Mouse (Mus musculus) erythroid progenitor cell, adult 5-6 weeks (primary cell): ENCODE measurements around the gene Blvra. TPM values are rescaled to one million over a fixed set of nuclear protein-coding genes. Genes with fewer than 3 reads are reported as not detected.
A peak's percentile ranks its signal among the peaks of the same experiment; 100 is the strongest.
"Not testable (repeated sequence)": the region's sequence is repeated elsewhere in the genome, so short reads cannot be mapped to it uniquely, and the experiment has no call there.

Experiments
- ATAC-seq: replicated peaks from 2 replicates; pipeline ENCODE4 v1.8.0; 2016; ENCODE audit warnings: moderate number of reproducible peaks, mild to moderate bottlenecking, moderate TSS enrichment, inconsistent platforms; ENCODE audit not compliant: poor library complexity, low FRiP score, severe bottlenecking
- total RNA-seq, 2 experiments: library from RNA; stranded (forward) in 1 of 2; stranded (reverse) in 1 of 2; fragments of 150-400 nt in 1 of 2; fragments of 186-747, 209-891 nt in 1 of 2; gene quantifications; 2 replicates each; pipeline versions ENCODE4 v1.2.3 to v1.2.4; 2015 to 2017; ENCODE audit warnings: low replicate concordance in 2 of 2

Blvra gene
- total RNA-seq, 2 experiments from 2014 or later: 29.5 to 36.9 TPM

GRCm38 (mm10) chr2:127133621-127134461 lies 63.4 kb downstream of the Blvra start, which contains the start of gene Ncaph:
TSS of gene Ncaph (minus strand) at chr2:127133954.
- ATAC-seq: peak; percentile 88

- not testable (repeated sequence) for ATAC-seq
These were observed 64.8 kb downstream of the Blvra start for GRCm38 (mm10) chr2:127135255-127135654.

DNA sequence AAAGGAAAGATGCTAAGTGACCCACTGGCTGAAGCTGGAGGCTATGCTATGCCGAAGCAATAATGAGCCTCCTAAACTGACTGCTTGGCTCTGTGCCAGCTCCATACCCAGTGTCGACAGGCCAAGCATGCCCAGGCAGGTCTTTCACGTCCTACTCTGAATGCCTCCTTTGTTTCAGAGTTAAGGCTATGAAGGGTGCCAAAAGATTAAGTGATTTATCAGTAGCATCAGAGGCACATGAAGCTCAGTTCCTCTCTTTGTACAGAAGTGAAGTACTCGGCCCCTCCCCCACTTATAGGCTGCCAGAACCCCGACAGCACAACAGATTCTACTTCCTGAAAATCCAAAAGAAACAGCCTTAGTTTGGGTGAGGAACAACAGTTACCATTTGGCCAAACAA lies 66.5 kb downstream of the Blvra start:
- no peak for ATAC-seq

GRCm38 (mm10) chr2:127137838-127138420 lies 67.5 kb downstream of the Blvra start:
- no peak for ATAC-seq

- ATAC-seq: no peak
These were observed 68.0 kb downstream of the Blvra start for GRCm38 (mm10) chr2:127138449-127138848.

GRCm38 (mm10) chr2:127139094-127139493 lies 68.6 kb downstream of the Blvra start:
- ATAC-seq: no peak

DNA sequence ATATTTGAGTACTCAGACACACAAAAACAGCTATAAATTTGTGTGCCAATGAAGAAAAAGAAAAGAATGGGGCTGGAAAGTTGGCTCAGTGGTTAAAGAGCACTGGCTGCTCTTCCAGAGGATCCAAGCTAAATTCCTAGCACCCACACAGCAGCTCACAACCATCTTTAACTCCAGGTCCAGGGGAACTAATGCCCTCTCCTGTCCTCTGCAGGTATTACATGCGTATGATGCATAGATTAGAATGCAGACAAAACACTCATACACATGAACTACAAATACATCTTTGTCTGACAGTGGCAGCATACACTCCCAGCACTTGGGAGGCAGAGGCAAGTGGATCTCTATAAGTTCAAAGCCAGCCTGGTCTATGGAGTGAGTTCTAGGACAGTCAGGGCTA lies 69.1 kb downstream of the Blvra start:
- no peak for ATAC-seq

- ATAC-seq: no peak
These were observed 69.5 kb downstream of the Blvra start for GRCm38 (mm10) chr2:127140011-127140410.

DNA sequence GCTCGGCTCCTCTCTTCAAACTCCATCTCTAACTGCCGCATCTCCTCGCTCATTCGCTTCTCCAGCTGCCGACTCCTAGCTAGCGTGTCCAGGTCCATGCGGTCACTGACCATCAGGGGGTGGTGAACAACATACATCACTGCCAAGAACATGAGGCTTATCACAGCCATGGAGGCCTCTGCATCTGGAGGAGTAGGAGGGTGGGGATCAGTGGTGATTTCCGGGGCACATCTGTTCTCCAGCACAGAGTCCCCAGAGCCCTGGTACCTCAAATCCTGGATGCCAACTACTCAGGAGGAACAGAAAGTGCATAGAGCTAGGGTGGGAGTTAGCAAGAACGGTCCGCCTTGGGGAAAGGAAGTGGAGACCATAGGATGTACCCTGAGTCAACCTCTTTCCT lies 71.6 kb downstream of the Blvra start:
- no peak for ATAC-seq

- ATAC-seq: 0 out of 2 replicates have a peak, but pooled peaks have one; percentile 5
These were observed 72.2 kb downstream of the Blvra start for GRCm38 (mm10) chr2:127142577-127143157.

GRCm38 (mm10) chr2:127143158-127144063 lies 72.9 kb downstream of the Blvra start, which contains the start of gene Itpripl1:
TSS of gene Itpripl1 (minus strand) at chr2:127143442.
- ATAC-seq: peak; percentile 97

- no peak for ATAC-seq
These were observed 75.2 kb downstream of the Blvra start for GRCm38 (mm10) chr2:127145699-127146098.

Other genes starting within 250 kb of the Blvra start
- 72.9 and 85.1 TPM in 2 replicates for gene Trpm7, start 194.4 kb upstream of the Blvra start, total RNA-seq (2015; ENCODE audit: low replicate concordance)
- 76.2 and 92.4 TPM in 2 replicates for gene Trpm7, start 194.4 kb upstream of the Blvra start, total RNA-seq (2017; ENCODE audit: low replicate concordance)
- 22.3 and 36.9 TPM in 2 replicates for gene Sppl2a, start 137.4 kb upstream of the Blvra start, total RNA-seq (2015; ENCODE audit: low replicate concordance)
- 26.3 and 26.4 TPM in 2 replicates for gene Sppl2a, start 137.4 kb upstream of the Blvra start, total RNA-seq (2017; ENCODE audit: low replicate concordance)
- 6.7 and 7.6 TPM in 2 replicates for gene Ap4e1, start 61.9 kb upstream of the Blvra start, total RNA-seq (2015; ENCODE audit: low replicate concordance)
- gene Ap4e1, start 61.9 kb upstream of the Blvra start, total RNA-seq (2017; ENCODE audit: low replicate concordance): 9.2 and 17.2 TPM in 2 replicates
- 160 and 195 TPM in 2 replicates for gene Ncaph, start 63.3 kb downstream of the Blvra start, total RNA-seq (2015; ENCODE audit: low replicate concordance)
- gene Ncaph, start 63.3 kb downstream of the Blvra start, total RNA-seq (2017; ENCODE audit: low replicate concordance): 202 and 244 TPM in 2 replicates
- 8.0 and 10.8 TPM in 2 replicates for gene Itpripl1, start 72.8 kb downstream of the Blvra start, total RNA-seq (2015; ENCODE audit: low replicate concordance)
- gene Itpripl1, start 72.8 kb downstream of the Blvra start, total RNA-seq (2017; ENCODE audit: low replicate concordance): 2.2 and 2.4 TPM in 2 replicates
- gene 1810024B03Rik, start 137.6 kb downstream of the Blvra start, total RNA-seq (2015; ENCODE audit: low replicate concordance): 0.84 TPM in 1 of 2 replicates, not detected in the other
- 1.1 TPM in 1 of 2 replicates, not detected in the other for gene 1810024B03Rik, start 137.6 kb downstream of the Blvra start, total RNA-seq (2017; ENCODE audit: low replicate concordance)
- gene Snrnp200, start 137.7 kb downstream of the Blvra start, total RNA-seq (2015; ENCODE audit: low replicate concordance): 68.3 and 82.5 TPM in 2 replicates
- 86.6 and 112 TPM in 2 replicates for gene Snrnp200, start 137.7 kb downstream of the Blvra start, total RNA-seq (2017; ENCODE audit: low replicate concordance)
- 9.2 and 15.1 TPM in 2 replicates for gene Ciao1, start 177.2 kb downstream of the Blvra start, total RNA-seq (2015; ENCODE audit: low replicate concordance)
- gene Ciao1, start 177.2 kb downstream of the Blvra start, total RNA-seq (2017; ENCODE audit: low replicate concordance): 9.4 and 11.9 TPM in 2 replicates
- gene Tmem127, start 177.2 kb downstream of the Blvra start, total RNA-seq (2015; ENCODE audit: low replicate concordance): 13.3 and 29.3 TPM in 2 replicates
- 25.8 and 28.4 TPM in 2 replicates for gene Tmem127, start 177.2 kb downstream of the Blvra start, total RNA-seq (2017; ENCODE audit: low replicate concordance)
- gene Stard7, start 199.6 kb downstream of the Blvra start, total RNA-seq (2015; ENCODE audit: low replicate concordance): 47.2 and 59.5 TPM in 2 replicates
- gene Stard7, start 199.6 kb downstream of the Blvra start, total RNA-seq (2017; ENCODE audit: low replicate concordance): 46.2 and 65.4 TPM in 2 replicates